Mouse (Mus musculus) intestine, postnatal 0 days (tissue): ENCODE measurements around the gene Alox12. TPM values are rescaled to one million over a fixed set of nuclear protein-coding genes. Genes with fewer than 3 reads are reported as not detected.

Source experiments
- ATAC-seq: fragments of 200-750 bp; cut with Nextera tagmentation; 2 replicates; pipeline ENCODE4 v1.8.0; 2017; ENCODE audit warnings: mild to moderate bottlenecking, moderate TSS enrichment, moderate library complexity
- H3K27ac ChIP-seq: fragments of 300-500 bp; sonication (generic); 2 replicates; pipeline ENCODE4 v1.5.1; 2014; ENCODE audit warnings: mild to moderate bottlenecking, low read depth, low read length, moderate library complexity
- H3K27me3 ChIP-seq: fragments of 300-500 bp; sonication (generic); replicated peaks from 2 replicates; pipeline ENCODE4 v1.6.1; 2014; ENCODE audit warnings: low read length, mixed read lengths; ENCODE audit not compliant: control insufficient read depth, insufficient read depth
- H3K36me3 ChIP-seq: fragments of 300-500 bp; sonication (generic); 2 replicates; pipeline ENCODE4 v1.6.1; 2014; ENCODE audit warnings: mild to moderate bottlenecking, moderate library complexity; ENCODE audit not compliant: control insufficient read depth, insufficient read depth
- H3K4me1 ChIP-seq: fragments of 300-500 bp; sonication (generic); replicated peaks from 2 replicates; pipeline ENCODE4 v1.6.1; 2014; ENCODE audit warnings: antibody characterized with exemption, low read length, mixed read lengths; ENCODE audit not compliant: control insufficient read depth, insufficient read depth
- H3K4me2 ChIP-seq: fragments of 300-500 bp; sonication (generic); replicated peaks from 2 replicates; pipeline ENCODE4 v1.6.1; 2014; ENCODE audit warnings: low read depth, mild to moderate bottlenecking, moderate library complexity
- H3K4me3 ChIP-seq: fragments of 300-500 bp; sonication (generic); 2 replicates; pipeline ENCODE4 v1.5.1; 2014; ENCODE audit warnings: low read depth, low read length
- H3K9ac ChIP-seq: fragments of 300-500 bp; sonication (generic); 2 replicates; pipeline ENCODE4 v1.6.1; 2014; ENCODE audit warnings: mild to moderate bottlenecking, low read depth, low read length
- H3K9me3 ChIP-seq: fragments of 300-500 bp; sonication (generic); 2 replicates; pipeline ENCODE4 v1.6.1; 2016; ENCODE audit warnings: mixed run types; ENCODE audit not compliant: control insufficient read depth
- CTCF ChIP-seq: sonication (generic); IDR thresholded peaks from 2 replicates; pipeline ENCODE4 v1.5.1; 2016; ENCODE audit warnings: low read depth, mild to moderate bottlenecking, control low read depth, antibody characterized with exemption, moderate library complexity
- WGBS: fragments of 180-500 bp; shearing (Covaris S2); extraction: QIAGEN DNeasy Blood & Tissue Kit; methylation state at CpG from one replicate; pipeline ENCODE4 v1.1.7; 2014; 5-methylcytosine and 5-hydroxymethylcytosine counted together
- polyA plus RNA-seq: library from polyadenylated mRNA; unstranded; fragments of >200 nt; fragmentation: Nextera tagmentation; extraction: Ambion mirVana; gene quantifications from 2 replicates; pipeline ENCODE4 v1.2.1, GENCODE M21; 2015

The Alox12 gene
- 0.68 and 0.71 TPM in 2 replicates for polyA plus RNA-seq

- no peak within 1 kb of the TSS for H3K27ac ChIP-seq
Observed at GRCm38 (mm10) chr11:70254931-70255531, at the start of gene Alox12. Gene Alox12, minus strand, starts transcription at chr11:70255353.

GRCm38 (mm10) chr11:70302293-70302692 is 47.1 kb upstream of the Alox12 start:
- H3K4me2 ChIP-seq: no peak overlapping the region
- no peaks in the 10 kb centered on the region for H3K4me1 ChIP-seq
- no peaks in the 10 kb centered on the region for H3K9me3 ChIP-seq
- H3K4me3 ChIP-seq: no peak overlapping the region
- ATAC-seq: no peak
- no peak for TF ChIP-seq CTCF
- H3K27ac ChIP-seq: no peak overlapping the region
- H3K27me3 ChIP-seq: 0 out of 2 replicates have a peak, but pooled peaks cover 4% of the 10 kb centered on the region
- no peak overlapping the region for H3K9ac ChIP-seq
- no peaks in the 10 kb centered on the region for H3K36me3 ChIP-seq
- WGBS: 79% methylated on average over 4 of the region's 4 CpGs

More at GRCm38 (mm10) chr11:70254931-70255531, at the start of gene Alox12:
- ATAC-seq: no peak; the same call in 1 of the 2 replicates
- 2% methylated on average over 25 of the region's 25 CpGs for WGBS
- Histone ChIP-seq H3K27me3 (peaks cover 32% of the 10 kb centered on the region), H3K36me3 (no peaks in the 10 kb centered on the region), H3K9me3 (no peaks in the 10 kb centered on the region), H3K4me3 (peak within 1 kb of the TSS; percentile 27), H3K4me1 (no peaks in the 10 kb centered on the region), H3K9ac (no peak within 1 kb of the TSS), H3K4me2 (peak within 1 kb of the TSS; percentile 55)
- TF ChIP-seq CTCF: peak; percentile 63

GRCm38 (mm10) chr11:70297836-70298454 is 42.8 kb upstream of the Alox12 start:
- no peak overlapping the region for H3K4me3 ChIP-seq
- H3K36me3 ChIP-seq: no peaks in the 10 kb centered on the region
- no peak for TF ChIP-seq CTCF
- no peaks in the 10 kb centered on the region for H3K27me3 ChIP-seq
- 30% methylated on average over 12 of the region's 12 CpGs for WGBS
- no peak overlapping the region for H3K4me2 ChIP-seq
- no peaks in the 10 kb centered on the region for H3K4me1 ChIP-seq
- H3K9ac ChIP-seq: no peak overlapping the region
- ATAC-seq: no peak
- H3K27ac ChIP-seq: no peak overlapping the region
- no peaks in the 10 kb centered on the region for H3K9me3 ChIP-seq

- no peak overlapping the region for H3K4me2 ChIP-seq
- H3K9ac ChIP-seq: no peak overlapping the region
- H3K4me3 ChIP-seq: no peak overlapping the region
- 32% methylated on average over 4 of the region's 4 CpGs for WGBS
- H3K27me3 ChIP-seq: no peaks in the 10 kb centered on the region
- no peaks in the 10 kb centered on the region for H3K9me3 ChIP-seq
- no peaks in the 10 kb centered on the region for H3K4me1 ChIP-seq
- no peak for TF ChIP-seq CTCF
- H3K27ac ChIP-seq: no peak overlapping the region
- no peak for ATAC-seq
- H3K36me3 ChIP-seq: no peaks in the 10 kb centered on the region
Observed at GRCm38 (mm10) chr11:70297405-70297804, 42.3 kb upstream of the Alox12 start.

GRCm38 (mm10) chr11:70293881-70294280 is 38.7 kb upstream of the Alox12 start:
- Histone ChIP-seq H3K27ac (no peak overlapping the region), H3K36me3 (no peaks in the 10 kb centered on the region), H3K4me3 (no peak overlapping the region), H3K9me3 (no peaks in the 10 kb centered on the region), H3K27me3 (no peaks in the 10 kb centered on the region), H3K4me2 (no peak overlapping the region), H3K9ac (no peak overlapping the region), H3K4me1 (no peaks in the 10 kb centered on the region)
- no peak for ATAC-seq
- TF ChIP-seq CTCF: no peak
- WGBS: 92% methylated on average over 6 of the region's 6 CpGs

- TF ChIP-seq CTCF: no peak
- no peak overlapping the region for H3K27ac ChIP-seq
- no peaks in the 10 kb centered on the region for H3K27me3 ChIP-seq
- WGBS: 79% methylated on average over 6 of the region's 6 CpGs
- H3K9me3 ChIP-seq: no peaks in the 10 kb centered on the region
- no peak overlapping the region for H3K4me3 ChIP-seq
- H3K4me2 ChIP-seq: no peak overlapping the region
- H3K4me1 ChIP-seq: no peaks in the 10 kb centered on the region
- no peak for ATAC-seq
- no peaks in the 10 kb centered on the region for H3K36me3 ChIP-seq
- H3K9ac ChIP-seq: no peak overlapping the region
Observed at GRCm38 (mm10) chr11:70291235-70291634, 36.1 kb upstream of the Alox12 start.
